Mouse (Mus musculus): ENCODE data around the gene Grid1. TPM values are rescaled to one million over a fixed set of nuclear protein-coding genes. Genes with fewer than 3 reads are reported as not detected.

The Grid1 gene
- polyA plus RNA-seq, 1 experiment = not detected

DNA sequence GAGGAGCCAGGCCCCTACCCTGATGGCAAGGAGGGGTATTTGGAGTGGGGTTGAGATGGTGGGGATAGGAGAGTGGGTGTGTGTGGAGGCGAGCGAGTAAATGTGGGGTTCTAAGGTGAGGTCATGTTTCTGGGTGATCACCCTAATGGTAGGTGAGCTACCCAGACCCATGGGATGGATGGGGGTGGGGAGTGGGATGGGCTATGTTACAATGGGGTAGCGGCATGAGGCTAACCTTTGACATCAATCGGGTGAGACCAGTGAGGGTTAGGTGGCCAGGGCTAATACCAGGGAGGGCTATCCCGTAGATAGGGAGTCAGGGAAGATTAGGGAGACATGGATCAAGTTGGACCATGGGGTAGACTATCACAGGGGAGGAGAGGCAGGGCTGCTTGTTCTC is 27.7 kb downstream of the Grid1 start:
- no peaks in the 10 kb centered on the region for H3K4me1 ChIP-seq (ENCODE audit: control insufficient read depth, insufficient read depth, low read length)
- 97% methylated on average over 5 of the region's 5 CpGs for WGBS
- no peak overlapping the region for H3K4me3 ChIP-seq (ENCODE audit: insufficient read depth, low read depth, low read length)
- TF ChIP-seq POLR2A (IDR thresholded peaks at IDR 0.05; ENCODE audit: insufficient read depth, low read depth, low read length) = no peak
- TF ChIP-seq CTCF (IDR thresholded peaks at IDR 0.05; ENCODE audit: insufficient read depth, low read depth, low read length) = no peak
- H3K27ac ChIP-seq (ENCODE audit: insufficient read depth, low read depth, low read length) = no peak overlapping the region

DNA sequence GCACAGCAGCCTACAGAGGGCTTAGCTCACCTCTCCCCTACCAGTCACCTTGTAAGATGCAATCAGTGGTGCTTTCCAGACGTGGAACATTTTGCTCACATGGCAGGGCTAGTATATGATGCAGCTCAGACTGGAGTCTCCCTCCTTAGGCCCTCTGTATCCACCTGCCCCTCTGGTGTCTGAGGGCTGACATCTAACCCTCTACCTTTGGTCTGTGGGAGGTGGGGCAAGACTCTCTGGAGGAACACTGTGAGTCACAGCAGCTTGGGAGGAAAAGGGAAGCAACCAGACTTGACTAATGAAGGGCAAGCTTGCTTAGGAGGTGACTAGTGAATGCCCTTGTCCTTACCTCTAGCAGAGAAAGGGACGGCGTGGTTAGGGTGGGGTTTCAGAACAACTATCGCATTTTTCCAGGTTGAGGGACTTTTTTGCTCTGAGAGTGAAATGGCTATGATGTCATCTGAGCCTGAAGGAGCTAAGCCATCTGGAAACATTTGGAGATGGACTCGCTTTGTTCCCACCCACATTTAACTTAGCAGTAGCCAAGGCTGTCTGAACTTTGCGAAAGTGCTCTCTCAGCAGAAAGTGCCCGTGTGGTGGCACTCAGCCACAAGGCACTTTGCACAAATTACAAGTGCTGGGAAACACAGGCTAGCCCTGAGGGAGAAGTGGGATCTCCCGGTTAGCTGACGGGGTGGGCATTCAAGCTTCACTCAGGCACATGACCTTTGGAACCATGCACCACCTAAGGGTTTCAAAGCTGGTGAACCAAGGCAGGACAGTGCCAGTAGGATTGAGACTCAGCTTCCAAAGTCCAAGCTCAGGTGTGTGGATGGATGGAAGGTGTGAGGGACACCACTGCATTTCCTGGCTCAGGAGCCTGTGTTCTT is 41.2 kb downstream of the Grid1 start:
- TF ChIP-seq CTCF (IDR thresholded peaks at IDR 0.05; ENCODE audit: insufficient read depth, low read depth, low read length) (no peak), POLR2A (IDR thresholded peaks at IDR 0.05; ENCODE audit: insufficient read depth, low read depth, low read length) (no peak)
- Histone ChIP-seq H3K4me1 (ENCODE audit: control insufficient read depth, insufficient read depth, low read length) (peaks cover 22% of the 10 kb centered on the region), H3K27ac (ENCODE audit: insufficient read depth, low read depth, low read length) (no peak overlapping the region), H3K4me3 (ENCODE audit: insufficient read depth, low read depth, low read length) (no peak overlapping the region)
- 64% methylated on average over 9 of the region's 9 CpGs for WGBS

DNA sequence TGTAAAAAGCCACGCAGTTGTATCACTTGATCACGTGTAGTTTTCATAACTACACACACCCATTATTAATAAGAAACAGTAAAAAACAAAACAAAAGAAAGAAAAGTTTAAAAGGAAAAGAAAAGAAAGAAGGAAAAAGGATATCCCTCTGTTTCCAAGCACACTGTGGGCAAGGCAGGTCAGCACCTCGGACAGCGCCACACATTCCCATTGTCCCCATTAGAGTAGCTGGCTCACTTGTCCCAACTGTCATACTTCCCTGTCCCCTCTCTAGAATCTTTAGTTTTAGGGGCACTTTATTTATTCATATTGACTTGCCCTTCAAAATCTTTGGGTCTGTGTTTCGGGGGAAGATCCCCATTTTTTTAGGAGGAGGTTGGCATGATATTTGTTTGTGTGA is 47.4 kb downstream of the Grid1 start:
- Histone ChIP-seq H3K4me3 (ENCODE audit: insufficient read depth, low read depth, low read length) (no peak overlapping the region), H3K27ac (ENCODE audit: insufficient read depth, low read depth, low read length) (no peak overlapping the region), H3K4me1 (ENCODE audit: control insufficient read depth, insufficient read depth, low read length) (no peaks in the 10 kb centered on the region)
- TF ChIP-seq POLR2A (IDR thresholded peaks at IDR 0.05; ENCODE audit: insufficient read depth, low read depth, low read length) (no peak), CTCF (IDR thresholded peaks at IDR 0.05; ENCODE audit: insufficient read depth, low read depth, low read length) (no peak)
- WGBS = 69% methylated on average over 5 of the region's 5 CpGs

- Histone ChIP-seq H3K4me1 (ENCODE audit: control insufficient read depth, insufficient read depth, low read length) (no peaks in the 10 kb centered on the region), H3K27ac (ENCODE audit: insufficient read depth, low read depth, low read length) (no peak overlapping the region), H3K4me3 (ENCODE audit: insufficient read depth, low read depth, low read length) (no peak overlapping the region)
- TF ChIP-seq POLR2A (IDR thresholded peaks at IDR 0.05; ENCODE audit: insufficient read depth, low read depth, low read length) (no peak), CTCF (IDR thresholded peaks at IDR 0.05; ENCODE audit: insufficient read depth, low read depth, low read length) (no peak)
- 75% methylated on average over 6 of the region's 6 CpGs for WGBS
Measured at GRCm38 (mm10) chr14:34868513-34869260, 48.8 kb downstream of the Grid1 start.

DNA sequence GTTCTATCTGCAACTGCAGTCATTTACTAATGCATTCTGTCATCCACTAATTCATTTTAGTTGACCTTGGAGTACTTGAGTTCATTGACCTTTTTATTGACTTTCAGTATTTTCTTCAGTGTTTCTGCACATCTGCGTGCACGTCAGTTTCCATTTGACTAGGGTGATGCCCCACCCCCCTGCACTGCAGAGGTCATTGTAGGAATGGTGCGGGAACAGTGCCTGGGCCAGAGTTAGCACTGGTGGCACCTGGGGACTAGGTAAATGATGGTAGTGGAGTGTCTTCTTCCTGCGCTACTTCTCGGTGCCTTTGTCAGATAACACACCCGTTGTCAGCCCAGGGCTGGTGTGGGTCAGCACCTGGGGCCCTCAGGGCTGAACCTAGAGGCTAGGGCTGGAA is 60.1 kb downstream of the Grid1 start:
- Histone ChIP-seq H3K27ac (ENCODE audit: insufficient read depth, low read depth, low read length) (no peak overlapping the region), H3K4me1 (ENCODE audit: control insufficient read depth, insufficient read depth, low read length) (peaks cover 34% of the 10 kb centered on the region), H3K4me3 (ENCODE audit: insufficient read depth, low read depth, low read length) (no peak overlapping the region)
- 88% methylated on average over 6 of the region's 6 CpGs for WGBS
- TF ChIP-seq CTCF (IDR thresholded peaks at IDR 0.05; ENCODE audit: insufficient read depth, low read depth, low read length) = no peak
- TF ChIP-seq POLR2A (IDR thresholded peaks at IDR 0.05; ENCODE audit: insufficient read depth, low read depth, low read length) = no peak

DNA sequence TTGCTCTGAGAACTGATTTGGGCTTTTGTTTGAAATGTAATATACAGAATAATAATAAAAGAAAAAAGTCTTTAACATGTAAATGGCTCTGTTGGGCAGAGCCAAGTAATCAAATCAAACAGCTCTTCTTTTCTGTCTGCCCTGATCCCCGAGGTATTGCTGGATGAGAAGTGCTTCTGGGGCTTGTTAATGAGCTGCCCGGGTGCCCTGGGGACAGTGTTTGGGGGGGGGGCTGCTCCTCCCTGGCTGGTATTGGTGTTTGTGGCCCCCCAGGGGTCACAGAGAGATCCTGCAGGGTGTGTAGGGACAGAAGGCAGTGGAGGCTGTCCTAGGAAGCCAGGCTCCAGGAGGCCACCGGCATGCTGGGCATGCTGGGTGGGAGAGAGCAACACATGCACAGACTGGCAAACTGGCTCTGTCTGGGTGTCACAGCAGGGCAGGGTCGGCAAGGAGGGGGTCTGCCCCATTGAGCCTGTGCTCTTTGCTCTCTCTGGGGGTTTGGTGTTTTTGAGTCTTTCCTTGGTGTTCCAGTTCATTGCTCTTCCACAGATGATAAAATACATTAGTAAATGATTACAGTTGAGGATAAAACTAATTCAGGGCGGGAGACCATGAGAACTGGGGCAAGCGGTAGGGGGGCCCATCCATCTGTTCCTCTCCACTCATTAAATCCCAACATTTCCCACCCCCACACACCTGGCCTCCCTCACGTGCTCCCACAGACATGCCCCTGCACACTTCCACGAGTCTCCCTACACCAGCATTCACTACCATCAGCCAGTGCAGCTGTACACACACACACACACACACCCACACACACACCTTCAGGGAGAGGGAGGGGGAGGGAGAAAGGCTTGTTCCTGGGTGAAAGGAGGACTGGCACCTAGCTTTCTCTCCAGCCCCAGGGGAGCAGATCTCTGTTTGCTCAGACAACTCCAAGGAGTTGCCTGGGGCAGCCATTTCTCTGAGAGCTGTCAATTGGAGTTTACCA is 60.8 kb downstream of the Grid1 start:
- H3K27ac ChIP-seq (ENCODE audit: insufficient read depth, low read depth, low read length) = no peak overlapping the region
- 33% methylated on average over 8 of the region's 8 CpGs for WGBS

DNA sequence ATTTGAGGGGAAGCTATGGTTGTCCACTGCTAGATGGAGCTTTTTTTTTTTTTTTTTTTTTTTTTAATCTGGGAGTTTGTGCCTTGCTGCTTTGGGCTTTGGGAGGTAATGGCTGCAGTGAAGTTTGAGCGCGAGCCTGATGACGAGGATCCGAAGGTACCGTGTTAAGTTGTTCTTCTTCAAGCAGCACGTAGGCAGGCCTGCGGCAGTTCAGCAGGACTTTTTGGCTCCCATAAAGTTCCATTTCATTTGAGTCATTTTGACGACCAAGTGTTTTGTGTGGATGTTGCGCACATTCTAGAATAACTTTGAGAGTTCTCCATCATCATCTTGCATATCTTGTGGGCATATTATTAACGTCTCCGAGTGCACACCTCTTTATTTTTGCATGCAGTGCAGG is 64.3 kb downstream of the Grid1 start:
- peaks cover 30% of the 10 kb centered on the region for H3K4me1 ChIP-seq (ENCODE audit: control insufficient read depth, insufficient read depth, low read length)
- TF ChIP-seq POLR2A (IDR thresholded peaks at IDR 0.05; ENCODE audit: insufficient read depth, low read depth, low read length) (no peak), CTCF (IDR thresholded peaks at IDR 0.05; ENCODE audit: insufficient read depth, low read depth, low read length) (no peak)
- H3K27ac ChIP-seq (ENCODE audit: insufficient read depth, low read depth, low read length) = no peak overlapping the region
- H3K4me3 ChIP-seq (ENCODE audit: insufficient read depth, low read depth, low read length) = no peak overlapping the region
- WGBS = 96% methylated on average over 11 of the region's 11 CpGs

More for the DNA sequence above, 60.8 kb downstream of the Grid1 start:
- no peak overlapping the region for H3K4me3 ChIP-seq (ENCODE audit: insufficient read depth, low read depth, low read length)
- peaks cover 34% of the 10 kb centered on the region for H3K4me1 ChIP-seq (ENCODE audit: control insufficient read depth, insufficient read depth, low read length)
- TF ChIP-seq POLR2A (IDR thresholded peaks at IDR 0.05; ENCODE audit: insufficient read depth, low read depth, low read length) (no peak), CTCF (IDR thresholded peaks at IDR 0.05; ENCODE audit: insufficient read depth, low read depth, low read length) (no peak)

- Histone ChIP-seq H3K4me3 (ENCODE audit: insufficient read depth, low read depth, low read length) (no peak overlapping the region), H3K27ac (ENCODE audit: insufficient read depth, low read depth, low read length) (no peak overlapping the region), H3K4me1 (ENCODE audit: control insufficient read depth, insufficient read depth, low read length) (peaks cover 30% of the 10 kb centered on the region)
- TF ChIP-seq CTCF (IDR thresholded peaks at IDR 0.05; ENCODE audit: insufficient read depth, low read depth, low read length) = no peak
- no peak for TF ChIP-seq POLR2A (IDR thresholded peaks at IDR 0.05; ENCODE audit: insufficient read depth, low read depth, low read length)
- 94% methylated on average over 3 of the region's 3 CpGs for WGBS
Measured at GRCm38 (mm10) chr14:34884611-34885010, 64.7 kb downstream of the Grid1 start.
